Mouse (Mus musculus): ENCODE results near the gene Nfia. TPM values are rescaled to one million over a fixed set of nuclear protein-coding genes. Genes with fewer than 3 reads are reported as not detected.
A peak's percentile ranks its signal among the peaks of the same experiment; 100 is the strongest.

The Nfia gene
- polyA plus RNA-seq, 1 experiment, result 8.1 TPM

DNA sequence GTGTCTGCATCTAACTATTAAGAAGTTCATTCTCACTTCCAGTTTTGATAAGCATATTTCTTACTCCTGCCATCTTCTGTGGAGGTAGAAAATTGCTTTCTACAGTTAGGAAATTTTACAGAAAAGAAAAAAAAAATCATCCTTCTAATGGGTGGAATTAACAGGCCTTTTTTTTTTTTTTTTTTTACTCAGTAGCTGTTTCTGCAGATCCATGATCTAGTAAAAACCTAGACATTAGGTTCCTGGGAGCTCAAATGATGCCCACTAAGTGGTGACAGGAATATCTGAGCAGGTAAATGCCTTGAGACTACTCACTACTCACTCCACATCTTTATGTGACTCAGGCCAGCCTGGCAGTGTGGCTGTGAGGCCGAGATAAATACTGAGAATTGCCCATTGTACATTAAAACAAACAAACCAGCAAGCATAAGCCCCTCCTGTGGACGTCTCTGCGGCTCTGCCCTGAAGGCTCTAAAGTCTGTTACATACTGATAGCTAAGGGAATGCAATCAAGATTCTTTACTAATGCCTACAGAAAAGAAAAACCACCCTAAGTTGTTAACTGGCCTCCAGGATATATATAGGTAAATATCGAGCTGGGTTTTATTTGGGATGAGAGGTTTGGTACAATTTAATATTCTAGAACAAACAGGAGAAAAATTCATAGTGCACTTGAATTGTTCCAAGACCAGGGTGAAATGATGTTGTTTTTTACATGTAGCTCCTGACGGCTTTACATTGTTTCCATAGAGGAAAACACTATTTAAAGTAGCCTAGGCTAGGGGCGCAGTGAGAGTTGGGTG, 57.7 kb downstream of the Nfia start:
- no peak overlapping the region for H3K27ac ChIP-seq (ENCODE audit: control insufficient read depth, insufficient read depth, low read depth, low read length)
- no peak overlapping the region for H3K4me3 ChIP-seq (ENCODE audit: control insufficient read depth, low read depth, low read length)
- peaks cover 8% of the 10 kb centered on the region for H3K4me1 ChIP-seq (ENCODE audit: control insufficient read depth, insufficient read depth, low read length)
- no peaks in the 10 kb centered on the region for H3K27me3 ChIP-seq (ENCODE audit: control insufficient read depth, insufficient read depth, low read length)
- no peaks in the 10 kb centered on the region for H3K36me3 ChIP-seq (ENCODE audit: control insufficient read depth, insufficient read depth, low read length)
- no peak for TF ChIP-seq POLR2A (IDR thresholded peaks at IDR 0.05; ENCODE audit: control insufficient read depth, low read depth, low read length)
- no peak for TF ChIP-seq CTCF (IDR thresholded peaks at IDR 0.05; ENCODE audit: control insufficient read depth, insufficient read depth, insufficient replicate concordance, low read depth, low read length)

DNA sequence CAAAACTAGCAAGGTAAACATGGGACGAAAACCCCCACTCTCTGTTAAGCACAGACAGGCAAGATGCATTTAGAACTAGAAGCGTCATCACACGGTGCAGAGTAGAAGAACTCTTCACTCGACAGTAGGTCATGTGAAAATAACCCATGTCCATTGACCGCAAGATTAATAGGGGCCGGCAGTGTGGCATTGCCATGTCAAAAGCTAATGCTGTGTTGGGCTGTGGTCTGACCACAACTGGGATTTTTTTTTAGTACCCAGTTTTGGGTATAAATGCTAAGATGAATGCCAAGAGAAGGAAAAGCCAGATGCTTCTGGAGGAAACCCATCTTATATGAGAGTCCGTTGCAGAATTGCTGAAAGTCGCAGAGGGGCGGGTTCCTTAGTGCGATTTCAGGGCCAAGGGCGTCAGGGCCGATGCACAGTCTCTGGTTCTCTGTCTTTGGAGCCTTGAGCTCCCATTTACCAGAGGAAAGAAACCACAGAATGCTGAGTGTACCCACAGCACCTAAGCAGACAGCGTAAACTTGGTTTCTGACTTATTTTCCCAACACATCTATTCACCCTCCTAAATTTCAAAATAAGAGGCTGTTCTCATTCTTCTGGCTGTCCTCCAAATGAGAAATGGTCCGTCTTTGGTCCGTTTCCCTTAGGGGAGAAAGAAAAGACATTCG, 58.5 kb downstream of the Nfia start:
- Histone ChIP-seq H3K4me1 (ENCODE audit: control insufficient read depth, insufficient read depth, low read length) (peaks cover 8% of the 10 kb centered on the region), H3K27ac (ENCODE audit: control insufficient read depth, insufficient read depth, low read depth, low read length) (peak overlapping the region; percentile 20; the same call in 1 of the 2 replicates), H3K36me3 (ENCODE audit: control insufficient read depth, insufficient read depth, low read length) (no peaks in the 10 kb centered on the region), H3K27me3 (ENCODE audit: control insufficient read depth, insufficient read depth, low read length) (no peaks in the 10 kb centered on the region), H3K4me3 (ENCODE audit: control insufficient read depth, low read depth, low read length) (no peak overlapping the region)
- TF ChIP-seq POLR2A (IDR thresholded peaks at IDR 0.05; ENCODE audit: control insufficient read depth, low read depth, low read length) (no peak), CTCF (IDR thresholded peaks at IDR 0.05; ENCODE audit: control insufficient read depth, insufficient read depth, insufficient replicate concordance, low read depth, low read length) (no peak)

- Histone ChIP-seq H3K4me1 (ENCODE audit: control insufficient read depth, insufficient read depth, low read length) (peaks cover 8% of the 10 kb centered on the region), H3K27me3 (ENCODE audit: control insufficient read depth, insufficient read depth, low read length) (no peaks in the 10 kb centered on the region), H3K36me3 (ENCODE audit: control insufficient read depth, insufficient read depth, low read length) (no peaks in the 10 kb centered on the region), H3K27ac (ENCODE audit: control insufficient read depth, insufficient read depth, low read depth, low read length) (peak overlapping the region; percentile 23), H3K4me3 (ENCODE audit: control insufficient read depth, low read depth, low read length) (no peak overlapping the region)
- TF ChIP-seq CTCF (IDR thresholded peaks at IDR 0.05; ENCODE audit: control insufficient read depth, insufficient read depth, insufficient replicate concordance, low read depth, low read length) (no peak), POLR2A (IDR thresholded peaks at IDR 0.05; ENCODE audit: control insufficient read depth, low read depth, low read length) (no peak)
These were observed 59.2 kb downstream of the Nfia start for GRCm38 (mm10) chr4:97831611-97832278.

DNA sequence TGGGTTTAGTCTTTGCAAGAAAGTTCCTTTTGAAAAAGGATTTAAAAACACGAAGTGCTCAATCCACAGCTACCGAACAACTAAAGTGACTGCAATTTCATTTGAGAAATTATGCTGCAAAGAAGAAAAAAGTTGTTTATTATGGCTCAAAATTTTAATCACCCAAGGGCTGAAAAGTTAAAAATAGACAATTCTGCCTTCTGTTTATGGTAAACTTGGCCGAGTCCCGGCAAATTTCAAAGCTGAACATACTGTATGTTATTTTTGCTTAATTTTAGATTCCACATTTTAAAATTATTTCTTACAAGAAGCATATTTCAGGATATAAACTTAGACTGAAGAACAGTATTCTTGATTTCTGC, 59.7 kb downstream of the Nfia start:
- Histone ChIP-seq H3K4me1 (ENCODE audit: control insufficient read depth, insufficient read depth, low read length) (peaks cover 8% of the 10 kb centered on the region), H3K4me3 (ENCODE audit: control insufficient read depth, low read depth, low read length) (no peak overlapping the region), H3K36me3 (ENCODE audit: control insufficient read depth, insufficient read depth, low read length) (no peaks in the 10 kb centered on the region), H3K27me3 (ENCODE audit: control insufficient read depth, insufficient read depth, low read length) (no peaks in the 10 kb centered on the region), H3K27ac (ENCODE audit: control insufficient read depth, insufficient read depth, low read depth, low read length) (peak overlapping the region; percentile 23)
- no peak for TF ChIP-seq POLR2A (IDR thresholded peaks at IDR 0.05; ENCODE audit: control insufficient read depth, low read depth, low read length)
- no peak for TF ChIP-seq CTCF (IDR thresholded peaks at IDR 0.05; ENCODE audit: control insufficient read depth, insufficient read depth, insufficient replicate concordance, low read depth, low read length)

DNA sequence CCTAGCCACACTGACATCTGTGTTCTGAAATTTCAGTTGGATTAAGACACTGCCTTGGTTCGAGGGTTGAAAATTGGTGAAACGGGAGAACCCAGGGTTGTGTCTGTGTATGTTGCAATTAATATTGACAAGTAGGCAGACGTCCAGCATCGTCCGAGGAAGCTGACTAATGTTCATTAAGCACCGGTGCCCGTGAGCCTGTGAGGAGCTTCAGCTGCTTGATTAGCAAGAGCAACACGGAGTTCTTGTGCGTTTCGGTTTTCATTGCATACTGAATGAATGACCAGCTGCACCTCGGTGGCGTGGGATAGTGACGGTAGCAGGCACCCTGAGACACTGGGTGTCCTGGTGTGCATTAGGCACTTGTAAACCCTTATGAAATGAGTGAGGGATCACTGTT, 64.3 kb downstream of the Nfia start:
- TF ChIP-seq POLR2A (IDR thresholded peaks at IDR 0.05; ENCODE audit: control insufficient read depth, low read depth, low read length), result no peak

DNA sequence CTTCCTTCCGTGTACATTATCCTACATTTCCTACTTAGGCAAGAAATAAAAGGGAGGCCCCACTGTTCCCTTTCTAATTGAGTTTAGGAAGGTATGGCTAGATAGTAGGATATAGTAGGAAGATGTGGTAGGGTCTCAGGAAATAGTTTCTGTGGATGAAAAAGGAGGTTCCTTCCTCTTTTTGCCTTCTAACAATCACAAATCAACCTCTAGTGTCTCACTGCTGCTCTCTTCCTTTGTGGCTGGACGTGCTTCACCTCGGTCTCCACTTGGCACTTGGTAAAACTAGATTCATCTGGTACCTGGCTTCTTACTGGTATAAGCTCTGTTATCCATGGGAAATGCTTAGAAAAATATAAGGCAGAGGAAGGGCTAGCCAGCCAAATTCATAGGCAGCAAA, 65.2 kb downstream of the Nfia start:
- Histone ChIP-seq H3K4me3 (ENCODE audit: control insufficient read depth, low read depth, low read length) (no peak overlapping the region), H3K4me1 (ENCODE audit: control insufficient read depth, insufficient read depth, low read length) (peaks cover 2% of the 10 kb centered on the region; the same call in 1 of the 2 replicates), H3K27me3 (ENCODE audit: control insufficient read depth, insufficient read depth, low read length) (no peaks in the 10 kb centered on the region), H3K27ac (ENCODE audit: control insufficient read depth, insufficient read depth, low read depth, low read length) (peak overlapping the region; percentile 38; the same call in 1 of the 2 replicates), H3K36me3 (ENCODE audit: control insufficient read depth, insufficient read depth, low read length) (no peaks in the 10 kb centered on the region)
- TF ChIP-seq CTCF (IDR thresholded peaks at IDR 0.05; ENCODE audit: control insufficient read depth, insufficient read depth, insufficient replicate concordance, low read depth, low read length), result no peak
- TF ChIP-seq POLR2A (IDR thresholded peaks at IDR 0.05; ENCODE audit: control insufficient read depth, low read depth, low read length), result no peak

More for the DNA sequence above, 64.3 kb downstream of the Nfia start:
- Histone ChIP-seq H3K27ac (ENCODE audit: control insufficient read depth, insufficient read depth, low read depth, low read length) (no peak overlapping the region; the same call in 1 of the 2 replicates), H3K27me3 (ENCODE audit: control insufficient read depth, insufficient read depth, low read length) (no peaks in the 10 kb centered on the region), H3K36me3 (ENCODE audit: control insufficient read depth, insufficient read depth, low read length) (no peaks in the 10 kb centered on the region), H3K4me3 (ENCODE audit: control insufficient read depth, low read depth, low read length) (no peak overlapping the region), H3K4me1 (ENCODE audit: control insufficient read depth, insufficient read depth, low read length) (peaks cover 2% of the 10 kb centered on the region; the same call in 1 of the 2 replicates)

DNA sequence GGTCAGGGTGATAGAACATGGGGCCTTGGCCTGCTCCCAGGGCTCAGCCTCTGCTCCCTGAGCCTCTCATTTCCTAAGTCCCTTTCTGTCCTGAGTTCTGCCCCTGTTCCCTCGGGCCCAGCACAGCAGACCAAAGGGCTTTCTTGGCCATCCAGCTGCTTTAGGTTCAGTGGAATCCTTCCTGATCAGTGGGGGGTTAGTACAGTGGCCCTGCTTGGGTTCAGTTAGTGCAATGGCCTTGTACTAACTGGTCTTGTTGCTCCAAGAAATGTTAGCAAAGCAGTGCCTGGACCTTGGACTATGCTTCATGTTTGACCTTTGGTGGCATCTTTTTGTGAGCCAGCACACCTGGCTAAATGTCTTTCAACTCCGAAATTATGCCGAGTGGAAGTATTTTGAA, 66.1 kb downstream of the Nfia start:
- Histone ChIP-seq H3K27ac (ENCODE audit: control insufficient read depth, insufficient read depth, low read depth, low read length) (peak overlapping the region; percentile 68), H3K4me1 (ENCODE audit: control insufficient read depth, insufficient read depth, low read length) (peaks cover 2% of the 10 kb centered on the region; the same call in 1 of the 2 replicates), H3K4me3 (ENCODE audit: control insufficient read depth, low read depth, low read length) (no peak overlapping the region), H3K36me3 (ENCODE audit: control insufficient read depth, insufficient read depth, low read length) (no peaks in the 10 kb centered on the region), H3K27me3 (ENCODE audit: control insufficient read depth, insufficient read depth, low read length) (no peaks in the 10 kb centered on the region)
- TF ChIP-seq CTCF (IDR thresholded peaks at IDR 0.05; ENCODE audit: control insufficient read depth, insufficient read depth, insufficient replicate concordance, low read depth, low read length) (no peak), POLR2A (IDR thresholded peaks at IDR 0.05; ENCODE audit: control insufficient read depth, low read depth, low read length) (no peak)
